Mouse (Mus musculus) limb, embryonic 14.5 days (tissue): ENCODE measurements around the gene Mapkapk2. TPM values are rescaled to one million over a fixed set of nuclear protein-coding genes. Genes with fewer than 3 reads are reported as not detected.

Source experiments
- ATAC-seq: fragments of 200-750 bp; cut with Nextera tagmentation; 2 replicates; pipeline ENCODE4 v1.8.0; 2017; ENCODE audit warnings: low read depth, moderate number of reproducible peaks, moderate TSS enrichment; ENCODE audit not compliant: low FRiP score
- DNase-seq: peaks from one replicate; pipeline ENCODE4 v3.0.0-alpha.2; 2015; ENCODE audit warnings: low spot score
- H3K27ac ChIP-seq: fragments of 300-500 bp; sonication (generic); replicated peaks from 2 replicates; pipeline ENCODE4 v1.5.1; 2014; ENCODE audit warnings: low read depth, mild to moderate bottlenecking, low read length, moderate library complexity, mixed read lengths
- H3K27me3 ChIP-seq: fragments of 300-500 bp; sonication (generic); 2 replicates; pipeline ENCODE4 v1.6.1; 2014; ENCODE audit warnings: low read length, mixed read lengths; ENCODE audit not compliant: control insufficient read depth, insufficient read depth
- H3K36me3 ChIP-seq: fragments of 300-500 bp; sonication (generic); 2 replicates; pipeline ENCODE4 v1.6.1; 2014; ENCODE audit warnings: mild to moderate bottlenecking, low read length, moderate library complexity, mixed read lengths; ENCODE audit not compliant: control insufficient read depth, insufficient read depth
- H3K4me1 ChIP-seq: fragments of 300-500 bp; sonication (generic); 2 replicates; pipeline ENCODE4 v1.6.1; 2014; ENCODE audit warnings: antibody characterized with exemption, low read length, mixed read lengths; ENCODE audit not compliant: control insufficient read depth, insufficient read depth
- H3K4me2 ChIP-seq: fragments of 300-500 bp; sonication (generic); replicated peaks from 2 replicates; pipeline ENCODE4 v1.6.1; 2014; ENCODE audit warnings: low read depth, mild to moderate bottlenecking, low read length, moderate library complexity; ENCODE audit not compliant: severe bottlenecking
- H3K4me3 ChIP-seq: fragments of 300-500 bp; sonication (generic); replicated peaks from 2 replicates; pipeline ENCODE4 v1.5.1; 2014; ENCODE audit warnings: low read length
- H3K9ac ChIP-seq: fragments of 300-500 bp; sonication (generic); 2 replicates; pipeline ENCODE4 v1.6.1; 2014; ENCODE audit warnings: mild to moderate bottlenecking, low read depth, low read length, moderate library complexity; ENCODE audit not compliant: severe bottlenecking
- H3K9me3 ChIP-seq: fragments of 300-500 bp; sonication (generic); 2 replicates; pipeline ENCODE4 v1.6.1; 2016; ENCODE audit warnings: low read length; ENCODE audit not compliant: control insufficient read depth
- POLR2A ChIP-seq: fragments of 200-500 bp; IDR thresholded peaks from 2 replicates; pipeline ENCODE4 v1.8.0; 2012; ENCODE audit warnings: inconsistent platforms, mild to moderate bottlenecking, moderate library complexity, borderline replicate concordance; ENCODE audit not compliant: insufficient read depth, insufficient read length; ENCODE audit errors: extremely low read depth
- WGBS: fragments of 180-500 bp; shearing (Covaris S2); extraction: QIAGEN DNeasy Blood & Tissue Kit; methylation state at CpG from one replicate; pipeline ENCODE4 v1.1.7; 2014; 5-methylcytosine and 5-hydroxymethylcytosine counted together
- polyA plus RNA-seq, 2 experiments: library from polyadenylated mRNA; depleted of rRNA in 1 of 2; stranded (reverse) in 1 of 2; unstranded in 1 of 2; fragments of >200 nt; fragmentation: Nextera tagmentation in 1 of 2; extraction: Ambion mirVana in 1 of 2; gene quantifications; 2 replicates each; pipeline versions ENCODE4 v1.2.1 to v1.2.3; 2012 to 2014

The Mapkapk2 gene
- polyA plus RNA-seq, 2 experiments: 49.9 to 60.9 TPM

- Histone ChIP-seq H3K4me1 (peaks cover 6% of the 10 kb centered on the region; the same call in 1 of the 2 replicates), H3K4me2 (no peak overlapping the region), H3K36me3 (no peaks in the 10 kb centered on the region), H3K4me3 (no peak overlapping the region), H3K27me3 (no peaks in the 10 kb centered on the region), H3K9me3 (no peaks in the 10 kb centered on the region), H3K27ac (no peak overlapping the region), H3K9ac (no peak overlapping the region)
- DNase-seq: no peak
- TF ChIP-seq POLR2A: no peak
- ATAC-seq: no peak
- 88% methylated on average over 10 of the region's 10 CpGs for WGBS
Measured at GRCm38 (mm10) chr1:131068011-131068727, 29.5 kb downstream of the Mapkapk2 start.

DNA sequence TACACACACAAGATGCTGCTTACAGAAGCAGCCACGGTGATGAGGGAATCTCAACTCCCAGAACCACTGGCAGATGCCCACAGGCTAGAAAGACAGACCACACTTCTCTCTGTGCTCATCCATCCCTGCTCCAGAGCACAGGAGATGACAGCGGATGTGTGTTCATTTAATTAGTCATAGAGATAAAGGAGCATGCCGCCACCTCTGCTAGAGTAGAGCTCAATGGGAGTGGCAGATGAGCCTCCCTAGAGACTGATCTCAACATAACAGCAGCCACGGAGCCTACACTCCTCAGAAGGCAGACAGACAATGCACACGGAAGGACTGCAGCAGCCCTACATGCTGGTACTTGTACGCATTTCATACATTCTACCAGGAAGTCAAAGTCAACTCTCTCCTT is 33.4 kb downstream of the Mapkapk2 start:
- H3K27ac ChIP-seq: no peak overlapping the region
- WGBS: 79% methylated on average over 6 of the region's 6 CpGs
- no peak overlapping the region for H3K9ac ChIP-seq
- H3K4me3 ChIP-seq: no peak overlapping the region
- ATAC-seq (no peak), DNase-seq (peak; percentile 58)
- TF ChIP-seq POLR2A: no peak
- no peaks in the 10 kb centered on the region for H3K36me3 ChIP-seq
- H3K4me1 ChIP-seq: peaks cover 5% of the 10 kb centered on the region; the same call in 1 of the 2 replicates
- H3K27me3 ChIP-seq: no peaks in the 10 kb centered on the region
- H3K9me3 ChIP-seq: no peaks in the 10 kb centered on the region
- no peak overlapping the region for H3K4me2 ChIP-seq

DNA sequence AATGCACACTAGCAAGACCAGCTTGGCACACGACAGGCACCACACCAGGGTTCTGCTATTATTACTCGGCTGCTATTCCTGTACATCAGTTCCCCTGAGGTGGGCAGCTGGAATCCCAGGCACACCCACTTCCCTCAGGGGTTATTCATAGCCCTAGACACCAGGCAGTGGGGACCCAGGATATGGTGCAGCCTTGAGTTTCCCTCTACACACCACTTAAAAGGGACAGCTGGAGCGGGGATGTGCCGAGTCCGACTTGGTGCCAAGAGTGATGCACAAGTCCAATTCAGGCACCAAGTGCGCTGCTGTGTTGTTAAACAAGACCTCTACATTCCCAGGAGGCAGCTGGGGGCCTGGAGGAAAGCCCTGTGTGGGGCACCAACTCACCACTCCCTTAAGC is 34.8 kb downstream of the Mapkapk2 start:
- WGBS: 72% methylated on average over 6 of the region's 6 CpGs
- Histone ChIP-seq H3K27me3 (no peaks in the 10 kb centered on the region), H3K4me2 (no peak overlapping the region), H3K36me3 (peaks cover 6% of the 10 kb centered on the region), H3K4me3 (no peak overlapping the region), H3K4me1 (peaks cover 8% of the 10 kb centered on the region; the same call in 1 of the 2 replicates), H3K9me3 (no peaks in the 10 kb centered on the region), H3K27ac (no peak overlapping the region), H3K9ac (no peak overlapping the region)
- DNase-seq: peak; percentile 30
- ATAC-seq: peak; percentile 59
- no peak for TF ChIP-seq POLR2A

DNA sequence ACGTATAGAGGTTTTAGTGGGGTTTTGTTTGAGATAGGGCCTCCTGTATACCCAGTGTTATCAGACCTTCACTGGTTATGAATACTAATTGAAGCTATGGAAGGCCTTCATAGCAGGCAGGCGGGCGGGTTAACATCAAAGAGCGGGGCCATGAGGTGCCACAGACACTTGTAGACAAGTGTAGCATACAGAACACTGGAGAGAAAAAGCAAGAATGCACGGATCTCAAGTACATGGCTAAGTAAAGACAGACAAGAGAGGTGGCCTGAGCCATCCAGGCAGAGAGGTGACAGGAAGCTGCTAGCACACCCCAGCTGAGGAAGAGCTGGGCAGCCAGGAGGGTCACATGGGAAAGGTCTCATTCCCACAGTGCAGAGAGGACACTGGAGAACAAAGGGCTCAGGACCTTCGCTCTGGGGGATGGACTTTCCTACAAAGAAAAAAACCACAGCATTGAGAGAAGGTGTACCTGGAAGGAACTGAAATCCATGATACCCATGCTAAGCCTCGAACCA is 35.8 kb downstream of the Mapkapk2 start:
- H3K9ac ChIP-seq: no peak overlapping the region
- no peak overlapping the region for H3K27ac ChIP-seq
- no peak for TF ChIP-seq POLR2A
- no peaks in the 10 kb centered on the region for H3K27me3 ChIP-seq
- WGBS: 83% methylated on average over 7 of the region's 7 CpGs
- H3K36me3 ChIP-seq: peaks cover 17% of the 10 kb centered on the region
- H3K4me2 ChIP-seq: no peak overlapping the region
- H3K4me3 ChIP-seq: no peak overlapping the region
- no peak for DNase-seq
- peaks cover 8% of the 10 kb centered on the region; the same call in 1 of the 2 replicates for H3K4me1 ChIP-seq
- ATAC-seq: no peak
- no peaks in the 10 kb centered on the region for H3K9me3 ChIP-seq

DNA sequence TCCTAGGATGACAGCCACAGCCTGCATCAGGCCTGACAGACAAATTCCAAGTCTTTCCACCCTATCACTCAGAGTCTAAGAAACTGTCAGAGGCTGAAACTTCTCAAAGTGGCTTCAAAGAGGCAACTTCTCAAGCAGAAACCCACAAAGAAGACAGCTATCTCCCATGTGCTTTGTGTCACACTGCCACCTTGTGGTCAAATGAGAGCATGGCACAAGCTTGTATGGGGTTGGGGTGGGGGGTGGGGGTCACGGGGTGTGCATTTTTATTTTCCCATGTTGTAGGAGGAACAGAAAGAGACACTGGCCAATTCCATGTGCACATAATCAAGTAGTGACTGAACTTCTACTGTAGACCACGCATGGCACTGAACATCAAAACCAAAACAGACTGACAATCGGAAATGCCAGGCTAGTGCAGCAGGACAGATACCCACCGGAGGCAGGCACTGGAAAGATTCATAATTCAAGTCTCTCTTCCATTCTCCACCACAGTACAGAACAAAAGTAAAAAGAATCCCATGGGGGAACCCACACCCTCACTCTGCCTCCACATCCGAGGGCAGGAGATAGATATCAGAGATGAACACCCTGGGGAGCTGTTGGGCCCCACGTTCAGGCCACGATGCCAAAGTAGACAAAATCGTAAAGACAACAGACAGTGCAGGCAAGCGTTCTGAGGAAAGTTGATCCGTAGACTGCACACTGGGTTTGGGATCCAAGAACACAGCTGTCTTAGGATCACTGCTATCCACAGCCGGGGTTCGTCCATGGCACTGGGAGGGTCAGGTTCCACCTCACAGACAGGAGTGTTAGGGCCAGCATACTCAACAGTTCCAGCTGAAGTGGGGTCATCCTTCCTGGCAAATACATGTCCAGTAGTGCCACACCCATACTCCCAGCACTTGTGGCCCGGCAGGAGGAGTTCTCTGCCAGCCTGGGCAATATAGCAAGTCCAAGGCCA is 37.1 kb downstream of the Mapkapk2 start:
- DNase-seq: no peak
- Histone ChIP-seq H3K4me2 (no peak overlapping the region), H3K27me3 (no peaks in the 10 kb centered on the region), H3K36me3 (peaks cover 29% of the 10 kb centered on the region), H3K9me3 (no peaks in the 10 kb centered on the region), H3K9ac (no peak overlapping the region), H3K27ac (no peak overlapping the region), H3K4me1 (peaks cover 8% of the 10 kb centered on the region; the same call in 1 of the 2 replicates), H3K4me3 (no peak overlapping the region)
- 69% methylated on average over 13 of the region's 13 CpGs for WGBS
- no peak for TF ChIP-seq POLR2A
- no peak for ATAC-seq
